Mouse (Mus musculus): ENCODE data around the gene Herc3. TPM values are rescaled to one million over a fixed set of nuclear protein-coding genes. Genes with fewer than 3 reads are reported as not detected.

Gene Herc3
- polyA plus RNA-seq, 1 experiment from 2014 or later = 10.2 TPM

GRCm38 (mm10) chr6:58951128-58951992 is 120.1 kb downstream of the Herc3 start:
- Histone ChIP-seq H3K9ac (no peak overlapping the region), H3K9me3 (no peaks in the 10 kb centered on the region), H3K27me3 (replicated peaks) (no peaks in the 10 kb centered on the region), H3K4me2 (no peak overlapping the region), H3K4me3 (replicated peaks) (no peak overlapping the region), H3K4me1 (no peaks in the 10 kb centered on the region), H3K36me3 (no peaks in the 10 kb centered on the region), H3K27ac (no peak overlapping the region)
- no peak; the same call in 1 of the 2 replicates for ATAC-seq (ENCODE audit: insufficient read depth, low FRiP score, low read depth)
- 43% methylated on average over 2 of the region's 2 CpGs for WGBS

GRCm38 (mm10) chr6:58960523-58960922 is 129.3 kb downstream of the Herc3 start:
- no peak overlapping the region for H3K4me2 ChIP-seq
- no peaks in the 10 kb centered on the region for H3K9me3 ChIP-seq
- no peak overlapping the region for H3K27ac ChIP-seq
- no peak overlapping the region for H3K4me3 ChIP-seq (replicated peaks)
- no peak overlapping the region for H3K9ac ChIP-seq
- 89% methylated on average over 2 of the region's 2 CpGs for WGBS
- no peak for ATAC-seq (ENCODE audit: insufficient read depth, low FRiP score, low read depth)
- H3K4me1 ChIP-seq = no peaks in the 10 kb centered on the region
- H3K36me3 ChIP-seq = no peaks in the 10 kb centered on the region
- H3K27me3 ChIP-seq (replicated peaks) = no peaks in the 10 kb centered on the region

GRCm38 (mm10) chr6:58962691-58963090 is 131.4 kb downstream of the Herc3 start:
- no peaks in the 10 kb centered on the region for H3K36me3 ChIP-seq
- no peaks in the 10 kb centered on the region for H3K27me3 ChIP-seq (replicated peaks)
- 62% methylated on average over 5 of the region's 5 CpGs for WGBS
- no peak overlapping the region for H3K4me2 ChIP-seq
- no peaks in the 10 kb centered on the region for H3K9me3 ChIP-seq
- no peak overlapping the region for H3K27ac ChIP-seq
- no peaks in the 10 kb centered on the region for H3K4me1 ChIP-seq
- H3K4me3 ChIP-seq (replicated peaks) = no peak overlapping the region
- H3K9ac ChIP-seq = no peak overlapping the region
- no peak for ATAC-seq (ENCODE audit: insufficient read depth, low FRiP score, low read depth)

GRCm38 (mm10) chr6:58964091-58964490 is 132.8 kb downstream of the Herc3 start:
- Histone ChIP-seq H3K4me3 (replicated peaks) (no peak overlapping the region), H3K27ac (no peak overlapping the region), H3K9me3 (no peaks in the 10 kb centered on the region), H3K36me3 (no peaks in the 10 kb centered on the region), H3K4me1 (no peaks in the 10 kb centered on the region), H3K9ac (no peak overlapping the region), H3K4me2 (no peak overlapping the region), H3K27me3 (replicated peaks) (no peaks in the 10 kb centered on the region)
- WGBS = 88% methylated on average over 2 of the region's 2 CpGs
- no peak for ATAC-seq (ENCODE audit: insufficient read depth, low FRiP score, low read depth)

- no peak overlapping the region for H3K9ac ChIP-seq
- no peak overlapping the region for H3K4me2 ChIP-seq
- H3K4me3 ChIP-seq (replicated peaks) = no peak overlapping the region
- no peak overlapping the region for H3K27ac ChIP-seq
- H3K9me3 ChIP-seq = no peaks in the 10 kb centered on the region
- no peaks in the 10 kb centered on the region for H3K4me1 ChIP-seq
- H3K27me3 ChIP-seq (replicated peaks) = no peaks in the 10 kb centered on the region
- H3K36me3 ChIP-seq = no peaks in the 10 kb centered on the region
- no peak for ATAC-seq (ENCODE audit: insufficient read depth, low FRiP score, low read depth)
These were observed 133.3 kb downstream of the Herc3 start for GRCm38 (mm10) chr6:58964565-58964964.

GRCm38 (mm10) chr6:58965071-58965831 is 134.0 kb downstream of the Herc3 start:
- no peaks in the 10 kb centered on the region for H3K9me3 ChIP-seq
- H3K9ac ChIP-seq = no peak overlapping the region
- H3K4me2 ChIP-seq = no peak overlapping the region
- peak overlapping the region; percentile 14; the same call in 1 of the 2 replicates for H3K4me3 ChIP-seq (replicated peaks)
- no peaks in the 10 kb centered on the region for H3K27me3 ChIP-seq (replicated peaks)
- no peaks in the 10 kb centered on the region for H3K4me1 ChIP-seq
- H3K36me3 ChIP-seq = no peaks in the 10 kb centered on the region
- WGBS = 32% methylated on average over 12 of the region's 12 CpGs
- no peak overlapping the region for H3K27ac ChIP-seq
- ATAC-seq (ENCODE audit: insufficient read depth, low FRiP score, low read depth) = no peak

GRCm38 (mm10) chr6:58968272-58968671 is 137.0 kb downstream of the Herc3 start:
- Histone ChIP-seq H3K27ac (no peak overlapping the region), H3K9ac (no peak overlapping the region), H3K4me3 (replicated peaks) (no peak overlapping the region), H3K27me3 (replicated peaks) (no peaks in the 10 kb centered on the region), H3K4me2 (no peak overlapping the region), H3K9me3 (no peaks in the 10 kb centered on the region), H3K4me1 (no peaks in the 10 kb centered on the region), H3K36me3 (no peaks in the 10 kb centered on the region)
- no peak for ATAC-seq (ENCODE audit: insufficient read depth, low FRiP score, low read depth)
- WGBS = 71% methylated on average over 3 of the region's 3 CpGs

Other genes with a start within 250 kb of the Herc3 start
- gene Abcg2, start 246.9 kb upstream of the Herc3 start, polyA plus RNA-seq (2015; fragmentation: Nextera tagmentation; extraction: Ambion mirVana) = 64.1 and 66.9 TPM in 2 replicates
- gene Nap1l5, start 75.6 kb downstream of the Herc3 start, polyA plus RNA-seq (2015; fragmentation: Nextera tagmentation; extraction: Ambion mirVana) = 7.3 and 8.6 TPM in 2 replicates
- gene Fam13a, start 193.1 kb downstream of the Herc3 start, polyA plus RNA-seq (2015; fragmentation: Nextera tagmentation; extraction: Ambion mirVana) = 11.1 and 12.3 TPM in 2 replicates